Mouse (Mus musculus) hindbrain, embryonic 14.5 days (tissue): ENCODE measurements at regions not wholly inside any gene's neighbourhood (a gene's known extent, or its start where the extent isn't known, plus 50 kb on each side); places are given as distances from the start of the nearest gene placed in this dataset.

Experiments
- ATAC-seq: fragments of 200-750 bp; cut with Nextera tagmentation; 2 replicates; pipeline ENCODE4 v1.8.0; 2017; ENCODE audit warnings: moderate number of reproducible peaks, mild to moderate bottlenecking, moderate TSS enrichment, moderate library complexity; ENCODE audit not compliant: low FRiP score
- DNase-seq: peaks from one replicate; pipeline ENCODE4 v3.0.0-alpha.2; 2015; ENCODE audit warnings: low spot score
- H3K27ac ChIP-seq: fragments of 300-500 bp; sonication (generic); 2 replicates; pipeline ENCODE4 v1.5.1; 2014; ENCODE audit warnings: mild to moderate bottlenecking, moderate library complexity
- H3K27me3 ChIP-seq: fragments of 300-500 bp; sonication (generic); 2 replicates; pipeline ENCODE4 v1.6.1; 2014; ENCODE audit warnings: mild to moderate bottlenecking, low read length, mixed read lengths; ENCODE audit not compliant: control insufficient read depth, insufficient read depth
- H3K36me3 ChIP-seq: fragments of 300-500 bp; sonication (generic); replicated peaks from 2 replicates; pipeline ENCODE4 v1.6.1; 2014; ENCODE audit not compliant: control insufficient read depth, insufficient read depth
- H3K4me1 ChIP-seq: fragments of 300-500 bp; sonication (generic); replicated peaks from 2 replicates; pipeline ENCODE4 v1.6.1; 2014; ENCODE audit warnings: antibody characterized with exemption, low read length, mixed read lengths; ENCODE audit not compliant: control insufficient read depth, insufficient read depth
- H3K4me2 ChIP-seq: fragments of 300-500 bp; sonication (generic); replicated peaks from 2 replicates; pipeline ENCODE4 v1.6.1; 2014; ENCODE audit warnings: mild to moderate bottlenecking, moderate library complexity
- H3K4me3 ChIP-seq: fragments of 300-500 bp; sonication (generic); replicated peaks from 2 replicates; pipeline ENCODE4 v1.5.1; 2014; ENCODE audit warnings: mild to moderate bottlenecking, low read length
- H3K9ac ChIP-seq: fragments of 300-500 bp; sonication (generic); 2 replicates; pipeline ENCODE4 v1.6.1; 2014
- H3K9me3 ChIP-seq: fragments of 300-500 bp; sonication (generic); 2 replicates; pipeline ENCODE4 v1.6.1; 2016; ENCODE audit warnings: low read length; ENCODE audit not compliant: control insufficient read depth
- WGBS: fragments of 180-500 bp; shearing (Covaris S2); extraction: QIAGEN DNeasy Blood & Tissue Kit; methylation state at CpG from one replicate; pipeline ENCODE4 v1.1.7; 2014; 5-methylcytosine and 5-hydroxymethylcytosine counted together

DNA sequence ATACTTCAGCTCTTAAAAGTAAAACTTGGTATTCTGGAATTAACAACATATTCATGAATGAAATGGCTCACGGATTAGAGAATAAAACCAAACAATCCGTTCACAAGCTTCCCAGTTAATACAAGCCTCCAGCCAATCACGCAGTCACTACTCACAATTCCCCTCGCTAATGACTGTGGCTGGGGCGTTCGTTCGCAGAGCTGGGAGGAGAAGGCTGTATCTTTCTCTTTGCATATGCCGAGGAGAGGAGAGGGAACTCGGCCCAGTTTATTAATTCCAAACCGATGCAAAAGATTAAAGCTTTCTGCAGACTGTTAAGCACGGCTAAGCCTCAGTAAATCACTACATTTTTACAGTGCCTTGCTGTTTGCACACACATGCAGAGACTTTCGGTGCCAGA lies 231.5 kb downstream of the Tmem182 start:
- H3K27ac ChIP-seq = no peak overlapping the region
- no peak overlapping the region for H3K4me2 ChIP-seq
- no peak overlapping the region for H3K9ac ChIP-seq
- WGBS = 76% methylated on average over 12 of the region's 12 CpGs
- H3K4me3 ChIP-seq = no peak overlapping the region
- DNase-seq (no peak), ATAC-seq (no peak)
- no peaks in the 10 kb centered on the region for H3K4me1 ChIP-seq
- no peaks in the 10 kb centered on the region for H3K9me3 ChIP-seq
- H3K36me3 ChIP-seq = no peaks in the 10 kb centered on the region
- H3K27me3 ChIP-seq = no peaks in the 10 kb centered on the region

DNA sequence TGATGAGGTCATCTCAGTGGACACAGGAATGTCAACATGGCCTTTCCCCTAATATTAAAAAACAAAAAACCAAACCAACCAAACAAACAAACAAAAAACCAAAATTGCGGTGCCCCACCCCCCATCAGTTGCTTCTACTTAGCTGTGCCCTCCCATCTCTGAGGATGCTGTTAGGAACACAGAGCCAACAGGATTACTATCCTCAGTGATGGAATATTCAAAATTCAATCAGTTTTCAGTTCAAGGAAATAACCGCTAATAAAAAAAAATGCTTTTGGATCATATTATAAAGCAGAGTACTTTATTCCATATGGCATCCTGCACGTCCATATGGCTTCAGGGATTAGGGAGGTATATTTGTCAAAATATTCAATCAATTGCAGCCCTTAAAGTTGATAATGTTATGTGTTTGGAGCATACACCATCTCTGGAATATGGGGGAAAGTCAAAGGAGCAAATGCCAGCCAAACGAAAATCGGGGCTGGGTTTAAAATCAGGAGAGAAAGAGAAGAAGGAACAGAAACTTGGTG lies 249.1 kb downstream of the Tmem182 start:
- Histone ChIP-seq H3K9ac (no peak overlapping the region), H3K4me3 (no peak overlapping the region), H3K4me2 (no peak overlapping the region), H3K4me1 (no peaks in the 10 kb centered on the region), H3K9me3 (no peaks in the 10 kb centered on the region), H3K36me3 (no peaks in the 10 kb centered on the region), H3K27ac (no peak overlapping the region), H3K27me3 (no peaks in the 10 kb centered on the region)
- no peak for ATAC-seq
- DNase-seq = no peak
- WGBS = 92% methylated on average over 5 of the region's 5 CpGs

GRCm38 (mm10) chr1:41055761-41056160 lies 250.4 kb downstream of the Tmem182 start:
- Histone ChIP-seq H3K4me1 (no peaks in the 10 kb centered on the region), H3K9ac (no peak overlapping the region), H3K36me3 (no peaks in the 10 kb centered on the region), H3K9me3 (no peaks in the 10 kb centered on the region), H3K4me3 (no peak overlapping the region), H3K4me2 (no peak overlapping the region), H3K27ac (no peak overlapping the region), H3K27me3 (no peaks in the 10 kb centered on the region)
- WGBS = 68% methylated on average over 10 of the region's 10 CpGs
- ATAC-seq (no peak), DNase-seq (no peak)

DNA sequence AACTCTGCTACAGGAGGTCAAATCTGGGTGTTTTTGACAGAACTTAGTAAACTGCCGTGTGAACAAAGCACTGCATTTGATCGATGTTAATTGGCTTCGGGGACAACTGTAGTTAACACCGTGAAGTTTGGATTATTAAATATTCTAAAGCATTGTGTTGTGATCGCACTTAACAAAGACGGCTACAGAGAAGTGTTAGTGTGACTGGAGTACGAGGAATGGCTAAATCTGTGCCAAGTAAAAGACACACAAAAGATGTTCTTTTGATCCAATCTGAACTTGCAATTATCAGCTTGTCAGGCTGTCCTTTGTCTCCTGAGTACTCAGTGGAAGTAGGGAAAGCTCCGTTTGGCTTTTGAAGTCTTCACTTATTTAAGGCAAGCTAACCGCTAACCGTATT lies 259.7 kb downstream of the Tmem182 start:
- Histone ChIP-seq H3K9ac (no peak overlapping the region), H3K4me1 (no peaks in the 10 kb centered on the region), H3K27me3 (no peaks in the 10 kb centered on the region), H3K36me3 (no peaks in the 10 kb centered on the region), H3K4me2 (no peak overlapping the region), H3K27ac (no peak overlapping the region), H3K4me3 (no peak overlapping the region), H3K9me3 (no peaks in the 10 kb centered on the region)
- 72% methylated on average over 10 of the region's 10 CpGs for WGBS
- no peak for ATAC-seq
- DNase-seq = no peak

- Histone ChIP-seq H3K4me2 (no peak overlapping the region), H3K27ac (no peak overlapping the region), H3K36me3 (no peaks in the 10 kb centered on the region), H3K27me3 (no peaks in the 10 kb centered on the region), H3K4me3 (no peak overlapping the region), H3K4me1 (no peaks in the 10 kb centered on the region), H3K9ac (no peak overlapping the region), H3K9me3 (no peaks in the 10 kb centered on the region)
- 96% methylated on average over 5 of the region's 5 CpGs for WGBS
- DNase-seq = no peak
- no peak for ATAC-seq
Observed at GRCm38 (mm10) chr1:41104869-41105268, 299.5 kb downstream of the Tmem182 start.

DNA sequence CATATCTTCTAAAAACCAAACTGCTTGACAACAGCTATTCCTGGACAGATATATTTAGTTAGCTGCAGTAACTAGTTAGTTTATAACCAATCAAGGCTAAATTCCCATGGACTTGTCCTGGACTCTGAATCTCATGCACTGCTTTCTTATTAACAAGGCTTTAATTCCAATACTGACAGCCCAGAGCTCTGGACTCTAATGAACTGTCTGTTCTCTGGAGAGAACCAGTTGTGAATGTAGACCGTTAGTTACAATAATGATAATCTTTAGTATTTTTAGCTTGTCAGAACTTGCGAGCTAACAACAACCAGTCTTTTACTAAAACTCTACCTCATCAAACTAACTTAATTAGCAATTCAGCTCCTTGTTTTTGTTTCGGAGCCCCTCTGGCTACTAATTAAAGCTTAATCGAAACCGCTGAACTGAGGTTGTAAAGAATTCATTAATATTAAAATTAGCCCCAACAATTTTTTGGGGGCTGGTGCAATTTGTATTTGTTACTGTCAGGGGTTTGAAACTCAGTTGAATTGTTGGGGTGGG lies 316.3 kb downstream of the Tmem182 start:
- Histone ChIP-seq H3K27me3 (no peaks in the 10 kb centered on the region), H3K9ac (no peak overlapping the region), H3K27ac (no peak overlapping the region), H3K4me1 (peaks cover 5% of the 10 kb centered on the region; the same call in 1 of the 2 replicates), H3K4me3 (no peak overlapping the region), H3K4me2 (no peak overlapping the region), H3K36me3 (no peaks in the 10 kb centered on the region), H3K9me3 (no peaks in the 10 kb centered on the region)
- DNase-seq (no peak), ATAC-seq (no peak)
- WGBS = 40% methylated on average over 5 of the region's 5 CpGs

- ATAC-seq = no peak
- no peaks in the 10 kb centered on the region for H3K36me3 ChIP-seq
- no peak overlapping the region for H3K27ac ChIP-seq
- 7% methylated on average over 9 of the region's 9 CpGs for WGBS
- no peak overlapping the region for H3K4me3 ChIP-seq
- H3K27me3 ChIP-seq = 0 out of 2 replicates have a peak, but pooled peaks cover 3% of the 10 kb centered on the region
- H3K4me2 ChIP-seq = no peak overlapping the region
- H3K9me3 ChIP-seq = no peaks in the 10 kb centered on the region
- H3K9ac ChIP-seq = no peak overlapping the region
- no peak for DNase-seq
- no peaks in the 10 kb centered on the region for H3K4me1 ChIP-seq
Observed at GRCm38 (mm10) chr1:41131410-41131809, 326.0 kb downstream of the Tmem182 start.

- no peaks in the 10 kb centered on the region for H3K4me1 ChIP-seq
- H3K4me2 ChIP-seq = no peak overlapping the region
- H3K27me3 ChIP-seq = 0 out of 2 replicates have a peak, but pooled peaks cover 3% of the 10 kb centered on the region
- no peaks in the 10 kb centered on the region for H3K9me3 ChIP-seq
- no peak overlapping the region for H3K4me3 ChIP-seq
- 12% methylated on average over 1 of the region's 1 CpGs for WGBS
- ATAC-seq = no peak
- no peaks in the 10 kb centered on the region for H3K36me3 ChIP-seq
- no peak overlapping the region for H3K27ac ChIP-seq
- no peak for DNase-seq
- H3K9ac ChIP-seq = no peak overlapping the region
Observed at GRCm38 (mm10) chr1:41133143-41133542, 327.7 kb downstream of the Tmem182 start.

DNA sequence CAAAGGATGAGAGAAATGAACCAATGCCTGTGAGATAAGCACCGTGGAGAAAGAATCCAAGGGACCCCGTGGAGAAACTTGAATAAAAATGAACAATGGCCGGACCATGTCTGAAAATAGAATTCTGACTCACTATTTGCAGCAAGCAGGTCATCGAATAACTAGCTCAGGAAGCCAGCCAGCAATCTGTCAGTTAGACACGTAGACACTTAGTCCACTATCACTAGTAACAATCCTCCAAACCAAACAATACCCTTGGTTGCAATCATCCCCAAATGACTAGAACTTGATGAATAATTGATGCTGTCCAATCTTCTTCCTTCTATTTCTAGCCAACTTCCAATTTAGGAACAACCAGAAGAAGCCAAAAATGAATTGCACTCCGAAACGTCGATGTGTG lies 328.5 kb downstream of the Tmem182 start:
- DNase-seq (no peak), ATAC-seq (no peak)
- WGBS = 60% methylated on average over 8 of the region's 8 CpGs
- Histone ChIP-seq H3K4me3 (no peak overlapping the region), H3K9me3 (no peaks in the 10 kb centered on the region), H3K9ac (no peak overlapping the region), H3K4me1 (no peaks in the 10 kb centered on the region), H3K27ac (no peak overlapping the region), H3K36me3 (no peaks in the 10 kb centered on the region), H3K4me2 (no peak overlapping the region), H3K27me3 (0 out of 2 replicates have a peak, but pooled peaks cover 3% of the 10 kb centered on the region)

- Histone ChIP-seq H3K4me1 (no peaks in the 10 kb centered on the region), H3K9me3 (no peaks in the 10 kb centered on the region), H3K4me3 (no peak overlapping the region), H3K27me3 (no peaks in the 10 kb centered on the region), H3K36me3 (no peaks in the 10 kb centered on the region), H3K9ac (no peak overlapping the region), H3K4me2 (no peak overlapping the region), H3K27ac (no peak overlapping the region)
- DNase-seq (no peak), ATAC-seq (no peak)
- 77% methylated on average over 2 of the region's 2 CpGs for whole genome bisulfite sequencing
Observed at GRCm38 (mm10) chr1:41139725-41140124, 334.3 kb downstream of the Tmem182 start.
